Mouse (Mus musculus) layer of hippocampus, adult 9-11 months (tissue): ENCODE data around the gene Snx18.

Experiments used
- DNase-seq: peaks from one replicate; pipeline ENCODE4 v3.0.0; 2022

The Snx18 gene

DNA sequence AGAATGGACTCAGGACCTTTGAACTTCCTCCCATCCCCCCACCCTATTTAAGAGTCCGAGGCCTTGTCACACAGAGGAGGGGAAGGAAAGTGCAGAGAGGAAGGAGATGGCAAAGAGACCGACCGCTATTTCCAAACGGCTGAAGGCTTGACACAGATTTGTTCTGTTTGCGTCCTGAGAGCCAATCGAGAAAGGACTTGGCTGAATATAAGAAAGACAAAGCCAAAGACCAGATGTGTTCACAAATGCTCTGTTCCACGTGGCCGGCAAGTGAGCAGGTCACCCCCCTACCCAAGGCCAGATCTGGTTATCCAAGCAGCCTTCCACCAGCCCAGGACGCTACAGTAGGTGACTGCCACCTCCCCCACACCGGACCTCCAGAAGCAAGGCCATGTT lies 2.8 kb downstream of the Snx18 start:
- no peak for DNase-seq

DNA sequence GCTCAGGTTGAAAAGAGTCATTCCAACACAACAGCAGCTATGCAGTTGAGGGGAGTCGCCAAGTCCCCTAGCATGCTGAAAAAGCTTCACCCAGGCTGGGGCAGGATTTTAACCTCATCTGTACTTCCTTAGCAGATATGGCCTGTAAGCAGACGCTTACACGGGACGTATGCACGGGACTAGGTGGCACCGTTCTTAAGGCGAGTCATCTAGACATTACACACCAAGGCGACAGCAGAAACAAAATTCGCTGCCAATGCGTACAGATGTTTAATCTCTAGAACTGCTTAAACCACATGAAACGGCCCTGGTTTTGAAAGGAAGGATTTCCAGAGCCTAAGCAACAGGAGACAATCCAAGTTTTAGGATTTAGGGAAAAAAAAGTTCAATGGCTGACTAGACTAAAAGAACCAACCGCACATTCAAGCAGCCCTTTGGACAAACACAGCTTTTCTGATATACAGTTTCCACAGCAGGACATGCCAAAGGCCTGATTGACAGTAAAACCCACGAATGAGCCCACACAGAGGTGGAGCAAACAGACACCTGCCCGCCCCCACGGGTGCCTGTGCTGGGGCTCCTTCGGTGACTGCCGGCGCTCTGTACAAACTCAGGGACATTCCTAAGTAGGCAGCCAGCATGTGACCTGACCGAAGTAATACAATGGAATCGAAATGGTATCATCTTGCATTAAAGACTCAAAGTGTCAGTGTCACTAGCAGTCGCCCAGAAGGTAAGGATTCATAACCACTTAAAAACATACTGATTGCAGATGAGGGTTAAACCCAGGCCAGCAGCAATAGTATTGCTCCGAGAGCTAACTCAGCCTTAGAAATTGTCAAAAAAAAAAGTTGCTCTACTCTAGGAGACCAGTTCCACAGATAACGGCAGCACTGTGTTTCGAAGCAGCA lies 3.5 kb downstream of the Snx18 start:
- DNase-seq = peak; percentile 75

DNA sequence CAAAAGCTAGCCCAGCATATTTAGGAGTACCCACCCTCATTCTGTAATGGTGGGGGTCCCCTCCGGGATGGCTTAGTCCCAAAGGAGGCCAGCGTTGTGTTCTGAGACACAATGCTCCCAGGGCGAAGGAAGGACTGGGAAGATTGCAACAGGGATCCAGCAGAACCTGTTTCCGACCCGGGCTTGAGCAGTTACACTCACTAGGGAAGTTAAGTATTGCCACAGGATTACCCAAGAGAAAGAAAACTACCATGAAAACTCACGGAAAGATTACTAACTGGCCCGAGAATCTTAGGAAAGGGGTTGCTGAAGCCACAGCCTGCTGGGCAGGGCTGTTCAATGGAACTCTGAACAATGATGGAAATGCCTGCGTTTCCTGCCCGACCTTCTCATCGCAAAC lies 4.5 kb downstream of the Snx18 start:
- no peak for DNase-seq

DNA sequence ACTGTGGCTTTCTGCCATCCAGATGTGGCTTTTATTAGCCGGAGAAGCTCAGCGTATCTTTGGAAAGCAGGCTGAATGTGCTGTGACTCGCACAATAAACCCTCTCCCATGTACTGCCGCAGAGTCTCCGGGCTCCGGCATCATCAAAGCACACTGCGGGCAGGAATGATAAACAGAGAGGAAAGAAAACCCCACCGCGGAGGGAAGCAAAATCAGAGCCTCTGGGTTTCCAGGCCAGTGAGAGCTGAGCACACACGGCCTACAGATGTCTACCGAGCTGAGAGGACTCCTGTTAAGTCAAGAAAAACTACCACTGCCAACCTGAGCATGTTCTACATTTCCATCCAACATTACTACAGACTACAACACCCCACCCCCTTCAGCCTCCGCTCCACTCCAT lies 5.0 kb downstream of the Snx18 start:
- no peak for DNase-seq

DNA sequence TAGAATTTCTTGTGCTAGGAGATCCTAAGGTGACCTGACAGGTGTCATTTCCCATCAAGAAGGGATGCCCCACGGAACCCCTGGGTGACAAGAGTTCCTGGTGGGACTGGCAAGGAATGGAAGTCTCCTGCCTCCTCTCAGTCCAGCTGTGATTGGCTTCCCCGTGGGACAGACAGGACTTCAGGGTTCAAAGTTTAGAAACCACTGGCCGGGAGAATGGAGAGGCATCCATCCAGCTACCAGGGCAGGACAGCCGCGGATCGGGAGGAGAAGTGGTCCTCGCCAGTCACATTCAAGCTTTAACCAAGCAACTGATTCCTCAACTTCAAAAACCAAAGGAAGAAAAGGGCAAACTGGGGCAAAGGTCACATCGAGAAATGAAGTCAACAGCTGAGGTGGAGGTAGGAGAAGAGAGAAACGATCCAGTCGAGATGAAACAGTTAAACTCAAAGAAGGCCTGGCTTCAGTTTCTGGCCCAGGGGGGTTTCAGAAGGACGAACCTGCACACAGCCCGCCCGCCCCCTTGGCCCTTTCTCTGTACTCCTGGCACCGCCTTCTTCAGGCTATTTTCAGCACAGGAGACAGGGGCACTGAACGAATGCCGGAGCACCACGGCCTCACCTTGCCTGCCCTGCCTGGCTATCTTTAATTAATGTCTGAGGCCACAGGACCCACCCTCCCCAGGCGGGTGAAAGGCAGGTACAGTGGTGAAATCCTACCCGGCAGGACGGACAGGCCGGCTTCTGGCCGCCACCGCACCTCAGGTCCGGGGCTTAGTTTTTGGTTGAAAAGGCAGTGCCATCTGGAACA lies 6.0 kb downstream of the Snx18 start:
- DNase-seq = no peak

DNA sequence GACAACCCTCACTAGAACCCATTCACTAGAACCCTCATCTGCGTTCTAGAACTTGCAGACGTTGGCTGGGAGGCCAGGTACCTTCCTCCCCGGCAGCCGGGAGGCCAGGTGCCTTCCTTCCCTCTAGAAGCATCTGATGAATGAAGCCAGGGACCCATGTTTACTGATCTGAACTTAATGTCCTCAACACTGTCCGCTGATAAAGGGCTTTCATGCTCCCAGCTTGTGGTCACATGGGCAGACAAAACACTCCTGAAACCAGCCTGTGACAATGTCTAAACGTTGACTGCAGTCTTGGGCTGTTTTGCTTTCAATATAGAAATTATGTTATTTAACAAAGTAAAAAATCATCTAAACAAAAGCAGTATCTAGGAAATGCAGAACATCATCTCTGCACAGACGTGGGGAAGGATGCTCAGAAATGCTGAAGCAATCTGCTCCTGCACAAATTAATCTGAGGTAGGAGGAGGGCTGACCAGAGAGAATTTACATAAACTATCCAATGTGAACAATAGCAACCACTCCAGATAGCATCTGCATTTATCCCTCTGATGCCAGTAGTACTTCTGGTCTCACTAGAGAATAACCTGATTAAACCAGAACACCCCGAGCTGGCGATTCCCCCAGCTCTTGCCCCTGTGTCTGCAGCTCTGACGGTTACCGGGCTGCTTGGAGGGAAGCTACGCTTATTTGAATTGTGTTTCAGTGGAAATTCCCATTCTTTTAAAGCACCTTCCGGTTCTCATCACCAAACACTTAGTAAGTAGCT lies 7.4 kb downstream of the Snx18 start:
- no peak for DNase-seq

DNA sequence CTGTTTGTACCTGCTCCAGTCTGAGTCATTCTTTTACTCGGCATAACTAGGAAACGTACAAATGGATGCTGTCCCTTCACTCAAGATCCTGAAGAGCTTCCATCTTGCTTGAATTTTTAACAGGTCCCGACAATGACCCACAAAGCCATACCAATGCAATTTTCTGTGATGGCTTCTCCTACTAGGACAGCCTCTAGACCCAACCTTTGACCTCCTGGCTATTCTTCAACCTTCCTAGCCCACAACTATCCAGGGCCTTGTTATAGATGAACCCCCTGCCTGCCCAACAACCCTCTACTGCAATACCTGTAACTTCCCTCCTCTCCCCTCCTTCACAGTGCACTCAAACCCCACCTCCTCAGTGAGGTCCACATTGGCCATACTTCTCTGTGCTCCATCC lies 8.9 kb downstream of the Snx18 start:
- DNase-seq = no peak

DNA sequence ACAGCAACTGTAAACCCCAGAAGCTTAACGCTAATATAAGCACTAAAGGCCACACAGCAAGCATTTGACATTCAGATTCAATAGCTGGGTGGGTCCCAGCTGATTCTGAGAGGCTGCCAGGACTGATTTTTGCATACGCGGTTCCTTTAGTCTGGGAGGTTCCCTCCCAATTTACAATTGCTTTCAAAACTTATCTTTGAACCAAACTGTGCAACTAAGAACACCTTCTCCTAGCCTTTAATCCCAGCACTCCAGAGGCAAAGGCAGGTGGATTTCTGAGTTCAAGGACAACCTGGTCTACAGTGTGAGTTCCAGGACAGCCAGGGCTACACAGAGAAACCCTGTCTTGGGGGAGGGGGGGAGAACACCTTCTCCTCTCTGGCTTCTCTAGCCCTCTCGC lies 10.5 kb downstream of the Snx18 start:
- DNase-seq = no peak

DNA sequence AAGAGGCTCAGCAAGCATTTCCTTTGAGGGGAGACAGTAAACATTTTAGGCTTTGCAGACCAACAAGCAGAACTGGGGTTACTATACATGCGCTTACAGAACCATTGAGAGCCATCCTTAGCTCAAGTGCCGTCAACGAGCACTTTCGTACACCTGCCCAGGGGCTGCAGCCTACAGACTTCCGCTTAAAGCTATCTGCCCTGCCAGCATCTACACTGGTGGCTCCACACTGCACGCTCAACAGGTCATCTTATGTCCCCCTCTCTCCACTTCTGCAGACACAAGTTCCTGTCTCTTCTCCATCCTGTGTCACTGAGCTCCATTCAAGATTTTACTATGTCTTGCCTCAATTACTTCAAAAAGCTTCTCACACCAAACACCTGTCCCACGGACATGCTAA lies 11.0 kb downstream of the Snx18 start:
- DNase-seq = no peak

DNA sequence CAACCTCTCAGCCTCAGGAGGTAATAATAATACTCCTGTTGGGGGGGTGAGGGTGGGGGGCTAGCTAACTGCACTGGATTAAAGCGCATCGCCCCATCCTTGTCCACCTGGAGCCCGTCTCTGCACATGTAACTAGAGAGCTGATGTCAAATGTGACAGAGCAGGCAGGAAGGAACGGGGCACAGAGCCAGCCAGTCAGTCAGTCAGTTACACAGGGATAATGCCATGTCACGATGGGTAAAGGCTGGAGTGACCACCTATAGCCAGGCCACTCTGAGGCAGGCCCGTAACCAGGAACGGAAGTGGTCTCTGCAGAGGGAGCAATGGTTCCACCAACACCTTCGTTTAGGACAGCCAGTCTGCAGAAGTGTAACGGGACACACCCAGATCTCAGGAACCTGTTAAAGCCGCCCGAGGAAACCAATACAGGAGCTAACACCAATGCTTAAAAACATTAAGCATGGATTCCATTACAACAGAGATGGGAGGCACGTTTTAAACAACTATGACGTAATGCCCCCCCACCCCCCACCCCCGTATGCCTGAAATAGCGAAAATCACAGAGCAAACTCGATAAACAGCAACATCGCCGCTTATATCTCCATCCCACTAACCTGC lies 11.5 kb downstream of the Snx18 start:
- DNase-seq = no peak

DNA sequence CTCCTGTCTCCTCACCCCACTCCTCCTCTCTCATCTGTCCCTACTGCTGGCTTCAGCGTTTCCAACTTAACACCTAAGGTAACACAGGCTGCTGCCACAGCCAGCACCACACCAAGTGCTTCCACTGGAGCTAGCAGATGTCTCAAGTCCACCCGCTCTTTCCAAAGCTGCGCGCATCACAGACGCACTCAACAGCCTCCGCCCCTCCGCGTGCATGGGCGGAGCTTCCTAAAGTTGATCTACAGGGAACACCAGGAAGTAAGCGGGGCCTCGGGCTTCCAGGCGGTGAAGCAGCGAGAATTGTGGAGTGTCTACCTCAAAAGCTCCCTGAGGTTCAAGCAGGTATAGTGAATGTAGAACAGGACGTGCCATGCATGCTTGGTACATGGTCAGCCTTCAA lies 12.2 kb downstream of the Snx18 start:
- DNase-seq = no peak

DNA sequence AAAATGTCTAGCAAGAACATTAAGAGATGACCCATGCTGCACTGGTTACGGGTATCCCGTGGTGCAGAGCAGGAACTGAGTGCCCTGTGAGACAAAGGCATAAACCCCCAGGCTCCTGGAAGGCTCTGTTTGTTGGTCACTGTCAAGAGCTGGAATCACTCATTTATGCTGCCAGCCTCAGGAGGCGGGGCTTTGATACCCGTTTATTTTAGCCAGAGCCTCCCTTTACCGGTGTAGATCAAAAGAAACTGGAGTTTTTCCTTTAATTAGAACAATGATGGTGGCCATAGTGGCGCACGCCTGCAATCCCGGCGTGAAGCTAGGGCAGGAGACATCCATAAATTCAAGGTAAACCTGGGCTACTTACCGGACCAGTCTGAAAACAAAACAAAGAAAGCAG lies 12.7 kb downstream of the Snx18 start:
- no peak for DNase-seq

DNA sequence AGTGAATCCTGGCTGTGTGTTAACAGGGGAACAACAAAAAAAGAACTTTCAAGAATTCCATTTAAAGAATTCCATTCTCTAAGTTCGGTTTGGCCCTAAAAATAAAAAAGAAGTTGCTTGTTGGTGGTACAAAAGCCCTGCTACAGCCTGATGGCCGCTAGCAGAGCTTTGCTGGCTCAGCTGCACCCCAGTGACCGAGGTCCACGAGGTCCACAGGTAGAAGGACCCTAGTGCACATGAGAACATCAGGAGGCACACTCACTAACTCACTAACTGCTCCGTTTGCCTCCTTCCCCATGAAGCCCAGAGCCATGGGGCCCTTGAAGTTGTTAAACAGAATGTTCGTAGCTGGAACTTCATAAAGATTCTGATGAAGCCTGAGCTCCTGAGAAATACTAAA lies 14.0 kb downstream of the Snx18 start:
- no peak for DNase-seq

DNA sequence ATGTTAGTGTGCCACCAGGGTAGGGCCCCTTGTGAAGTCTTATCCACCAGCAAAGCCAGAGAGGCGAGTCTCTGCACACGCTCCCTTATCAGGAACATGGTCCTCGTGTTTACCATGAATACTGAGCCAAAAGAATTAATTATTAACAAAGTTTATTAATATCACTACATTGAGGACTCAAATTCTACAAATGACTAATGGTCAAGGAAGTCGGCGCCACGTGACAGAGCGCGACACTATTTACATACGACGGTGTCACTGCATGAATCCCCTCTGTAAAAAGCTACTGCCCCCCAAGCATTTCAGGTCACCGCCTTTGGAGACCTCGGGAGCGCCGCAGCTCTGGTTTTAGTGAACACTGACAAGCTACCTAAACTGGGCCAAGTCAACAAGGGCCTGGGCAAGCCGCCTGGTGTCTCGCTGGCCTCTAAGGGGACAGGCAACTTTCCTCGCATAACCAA lies 15.5 kb downstream of the Snx18 start:
- DNase-seq = no peak

DNA sequence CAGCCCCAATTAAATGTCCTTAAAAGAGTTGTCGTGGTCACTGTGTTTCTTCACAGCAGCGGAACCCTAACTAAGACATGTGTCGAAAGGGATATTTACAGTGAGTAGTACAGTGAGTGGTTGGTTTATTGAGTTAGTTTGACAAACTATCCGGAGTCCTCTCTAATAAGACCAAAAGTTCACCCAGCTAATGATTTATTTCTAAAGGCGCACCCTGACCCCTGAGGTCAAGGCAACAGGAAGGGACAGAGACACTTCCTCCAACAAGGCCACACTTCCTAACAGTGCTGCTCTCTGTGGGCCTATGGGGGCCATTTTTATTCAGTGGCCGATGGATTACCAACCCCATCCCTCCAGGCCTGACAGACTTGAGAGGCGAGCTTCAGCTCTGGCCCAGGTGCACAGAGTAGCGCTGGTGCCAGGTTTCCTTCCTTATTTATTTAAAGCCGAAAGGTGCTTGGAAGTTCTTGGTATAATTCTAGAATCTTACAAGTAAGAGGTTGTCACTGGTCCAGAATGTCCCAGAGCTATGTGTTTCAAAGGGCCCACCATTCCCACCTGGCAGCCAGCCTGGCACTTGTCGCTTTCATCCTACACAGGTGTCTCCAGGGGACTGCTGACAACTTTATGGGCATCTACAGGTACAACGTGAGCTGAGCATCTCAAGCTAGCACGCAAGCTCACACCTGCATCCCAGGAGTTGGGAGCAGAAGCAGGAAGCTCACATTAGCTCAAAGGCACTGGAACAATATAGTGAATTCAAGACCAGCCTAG lies 16.3 kb downstream of the Snx18 start:
- DNase-seq = no peak

DNA sequence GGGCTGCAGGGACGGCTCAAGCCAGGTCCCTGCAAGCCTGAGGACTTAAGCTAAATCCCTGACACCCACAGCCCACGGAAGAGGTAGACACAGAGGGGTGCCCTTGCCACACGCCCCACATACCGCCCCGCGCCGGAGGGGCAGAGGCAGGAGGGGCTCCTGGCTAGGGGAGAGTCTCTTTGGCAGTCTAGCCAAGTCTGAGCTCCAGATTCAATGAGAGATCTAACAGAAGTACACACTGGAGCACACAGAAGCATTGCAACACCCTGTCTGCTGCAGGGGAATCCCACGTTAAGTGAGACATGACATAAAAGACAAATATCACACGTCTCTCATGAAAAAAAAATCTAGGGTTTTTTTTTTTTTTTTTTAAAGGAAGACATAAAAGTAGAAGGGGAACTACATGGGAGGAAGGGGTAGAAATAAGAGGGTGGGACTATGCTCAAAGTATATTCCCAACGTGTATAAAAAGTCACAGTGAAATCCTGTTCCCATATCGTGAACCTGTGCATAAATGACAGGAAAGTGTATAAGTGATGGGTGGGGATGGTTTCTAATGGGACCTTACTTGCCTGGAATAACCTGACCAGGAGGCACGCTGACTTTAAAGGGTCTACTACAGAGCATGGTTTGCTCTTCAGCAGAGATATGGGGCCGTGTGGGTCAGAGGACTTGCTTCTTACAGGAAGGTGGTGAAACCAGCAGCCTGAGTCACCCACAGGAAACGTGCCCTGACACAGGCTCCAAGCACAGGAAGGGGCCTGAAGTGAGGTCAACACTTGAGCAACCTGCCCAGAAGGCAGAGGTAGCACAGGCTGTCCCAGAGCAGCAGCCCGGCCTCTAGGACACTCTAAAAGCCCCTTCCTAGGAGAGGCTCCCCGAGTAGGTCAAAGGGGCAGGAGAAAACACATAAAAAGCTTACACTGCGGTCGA lies 17.6 kb downstream of the Snx18 start:
- DNase-seq = no peak

DNA sequence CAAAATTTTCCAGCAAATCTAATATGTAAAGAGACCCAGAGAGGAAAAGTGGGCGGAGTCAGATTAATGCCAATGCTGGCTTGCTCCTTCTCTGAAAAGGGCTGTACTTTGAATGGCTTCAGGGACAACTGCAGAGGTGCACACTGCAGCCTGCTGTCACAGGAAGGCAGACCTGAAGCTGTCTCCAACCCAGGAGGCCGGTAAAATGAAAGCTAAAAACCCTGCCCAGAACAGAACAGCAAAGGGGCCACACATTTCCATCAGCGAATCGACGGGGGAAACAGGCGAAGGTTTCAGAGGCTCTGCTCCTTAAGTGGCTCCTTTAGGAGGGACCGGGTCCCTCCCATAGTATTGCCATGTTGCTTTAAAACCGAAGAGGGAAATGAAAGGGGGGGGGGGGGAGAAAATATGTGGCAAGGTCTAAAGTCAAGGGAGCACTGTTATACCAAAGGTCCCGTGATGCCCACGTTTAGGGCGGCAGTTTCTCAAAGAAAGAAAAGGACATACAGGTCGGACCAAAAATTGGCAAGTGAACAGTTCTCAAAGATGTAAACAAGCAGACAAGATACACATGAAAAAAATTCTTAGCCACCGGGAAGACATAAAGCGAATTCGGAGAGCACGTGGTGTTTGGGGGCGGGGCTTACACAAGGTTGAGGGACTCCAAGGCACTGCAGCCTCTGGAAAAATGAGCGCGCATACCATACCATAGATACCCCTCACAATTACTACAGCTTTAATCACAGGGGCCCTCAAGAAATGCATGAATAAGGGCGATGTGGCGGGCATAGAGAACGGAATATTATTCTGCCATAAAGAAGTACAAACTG lies 18.4 kb downstream of the Snx18 start:
- no peak for DNase-seq

DNA sequence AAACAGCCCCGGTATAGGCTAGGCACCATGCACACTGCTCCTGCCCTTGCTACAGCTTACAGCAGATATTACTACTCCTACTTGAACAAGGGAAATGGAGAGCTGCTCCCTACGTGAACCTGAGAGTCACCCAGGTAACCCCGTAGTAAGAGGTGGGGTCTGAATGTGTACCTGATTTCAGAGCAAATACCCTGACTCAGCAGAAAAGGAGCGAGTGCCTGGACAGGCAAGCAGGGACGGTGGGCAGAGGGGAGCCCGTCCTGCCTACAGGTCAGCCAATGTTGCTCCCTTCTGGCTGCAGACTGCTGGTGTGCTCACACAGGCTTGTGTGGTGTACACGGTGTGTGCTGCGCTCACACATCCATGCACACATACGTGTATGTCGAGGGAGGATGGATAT lies 20.7 kb downstream of the Snx18 start:
- DNase-seq = no peak

DNA sequence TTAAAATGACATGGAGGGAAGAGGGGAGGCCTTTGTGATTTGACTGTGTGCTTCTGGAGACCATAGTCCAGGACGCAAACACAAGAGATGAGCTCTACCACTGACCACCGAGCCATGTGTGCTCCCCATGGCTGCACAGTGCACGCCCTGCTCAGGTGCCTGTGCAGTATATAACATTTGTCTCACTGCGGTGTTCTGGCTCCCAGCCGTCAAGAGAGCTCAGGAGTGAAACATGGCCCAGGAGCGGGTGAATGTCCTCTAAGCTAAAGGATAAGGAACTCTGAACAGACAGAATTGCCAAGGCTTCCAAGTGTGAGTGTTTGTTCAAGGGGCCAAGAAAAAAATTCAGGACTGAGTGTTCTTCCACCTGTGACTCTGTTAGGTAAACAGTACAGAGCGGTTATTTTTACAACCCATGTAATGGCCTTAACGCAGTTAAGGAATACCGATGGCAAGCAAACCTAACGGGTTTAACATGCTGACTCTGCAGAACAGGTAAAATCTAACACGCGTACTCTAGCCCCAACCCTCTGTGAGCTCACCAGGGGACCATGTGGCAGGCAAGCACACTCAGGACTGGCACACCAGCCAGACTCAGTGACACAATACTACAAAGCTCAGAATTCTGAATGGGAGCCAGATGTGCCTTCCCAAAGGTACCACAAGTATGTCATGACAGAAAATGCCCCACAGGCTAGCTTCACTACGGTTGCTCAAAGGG lies 21.4 kb downstream of the Snx18 start:
- no peak for DNase-seq
